Mouse (Mus musculus): Measurements from ENCODE around the gene Sycn.

Gene Sycn

GRCm38 (mm10) chr7:28560856-28561255, 20.2 kb downstream of the Sycn start:
- DNase-seq: peak; percentile 53 to 73

GRCm38 (mm10) chr7:28561967-28562366, 21.3 kb downstream of the Sycn start:
- no peak for DNase-seq

GRCm38 (mm10) chr7:28562371-28562770, 21.7 kb downstream of the Sycn start:
- DNase-seq: no peak

- no peak for DNase-seq
Measured at GRCm38 (mm10) chr7:28562951-28563350, 22.3 kb downstream of the Sycn start.

GRCm38 (mm10) chr7:28565407-28565806, 24.7 kb downstream of the Sycn start:
- peak in 1 of 2 experiments; percentile 66 for DNase-seq

- DNase-seq: no peak
Measured at GRCm38 (mm10) chr7:28567539-28567938, 26.9 kb downstream of the Sycn start.

GRCm38 (mm10) chr7:28568253-28568652, 27.6 kb downstream of the Sycn start:
- peak; percentile 57 to 61 for DNase-seq

GRCm38 (mm10) chr7:28570291-28570981, 29.8 kb downstream of the Sycn start:
- no peak for DNase-seq

- DNase-seq: no peak
Measured at GRCm38 (mm10) chr7:28570982-28571682, 30.4 kb downstream of the Sycn start.

GRCm38 (mm10) chr7:28572689-28573088, 32.0 kb downstream of the Sycn start:
- no peak for DNase-seq

- DNase-seq: no peak
Measured at GRCm38 (mm10) chr7:28573236-28573635, 32.6 kb downstream of the Sycn start.

- DNase-seq: no peak
Measured at GRCm38 (mm10) chr7:28575597-28575996, 34.9 kb downstream of the Sycn start.

- DNase-seq: no peak
Measured at GRCm38 (mm10) chr7:28576271-28576914, 35.7 kb downstream of the Sycn start.

GRCm38 (mm10) chr7:28577826-28578542, 37.3 kb downstream of the Sycn start:
- no peak for DNase-seq

- no peak for DNase-seq
Measured at GRCm38 (mm10) chr7:28578543-28579053, 37.9 kb downstream of the Sycn start.

GRCm38 (mm10) chr7:28579826-28580225, 39.1 kb downstream of the Sycn start:
- no peak for DNase-seq

- DNase-seq: no peak
Measured at GRCm38 (mm10) chr7:28581721-28582120, 41.0 kb downstream of the Sycn start.

- no peak for DNase-seq
Measured at GRCm38 (mm10) chr7:28582841-28583240, 42.2 kb downstream of the Sycn start.

- DNase-seq: no peak
Measured at GRCm38 (mm10) chr7:28583570-28584344, 43.1 kb downstream of the Sycn start.

GRCm38 (mm10) chr7:28584468-28584867, 43.8 kb downstream of the Sycn start:
- DNase-seq: no peak

GRCm38 (mm10) chr7:28585001-28585400, 44.3 kb downstream of the Sycn start:
- no peak for DNase-seq
